Mouse (Mus musculus) retina, postnatal 7 days (tissue): Measurements from ENCODE around the gene Fxyd7.

ENCODE experiments used
- DNase-seq: peaks from one replicate; pipeline ENCODE4 v3.0.0-alpha.2; 2012; ENCODE audit warnings: low read depth, low spot score

Gene Fxyd7

GRCm38 (mm10) chr7:31050921-31051320 is 346 bp downstream of the Fxyd7 start:
- DNase-seq = no peak

- DNase-seq = no peak
These were observed 780 bp downstream of the Fxyd7 start for GRCm38 (mm10) chr7:31050487-31050886.

DNA sequence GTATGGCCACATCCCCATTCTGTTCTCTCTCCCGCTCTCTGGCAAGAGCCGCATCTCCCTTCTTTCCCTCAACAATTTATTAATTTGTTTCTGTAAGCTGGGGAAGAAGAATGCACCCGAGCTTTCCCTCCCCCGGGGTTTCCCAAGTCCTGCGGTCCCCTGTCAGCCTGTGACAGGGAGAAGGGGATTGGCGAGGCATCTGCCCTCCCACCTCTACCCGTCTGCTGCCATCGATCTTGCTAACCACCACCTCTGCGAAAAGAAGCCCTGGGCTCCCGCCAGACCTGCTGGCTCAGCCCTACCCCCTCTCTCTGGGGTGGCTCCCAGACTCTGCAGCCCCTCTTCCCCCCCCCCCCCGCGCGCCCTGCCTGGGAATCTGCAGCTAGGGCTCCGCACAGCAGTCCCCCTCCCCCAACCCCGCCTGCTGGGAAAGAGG is 1.4 kb downstream of the Fxyd7 start:
- no peak for DNase-seq

DNA sequence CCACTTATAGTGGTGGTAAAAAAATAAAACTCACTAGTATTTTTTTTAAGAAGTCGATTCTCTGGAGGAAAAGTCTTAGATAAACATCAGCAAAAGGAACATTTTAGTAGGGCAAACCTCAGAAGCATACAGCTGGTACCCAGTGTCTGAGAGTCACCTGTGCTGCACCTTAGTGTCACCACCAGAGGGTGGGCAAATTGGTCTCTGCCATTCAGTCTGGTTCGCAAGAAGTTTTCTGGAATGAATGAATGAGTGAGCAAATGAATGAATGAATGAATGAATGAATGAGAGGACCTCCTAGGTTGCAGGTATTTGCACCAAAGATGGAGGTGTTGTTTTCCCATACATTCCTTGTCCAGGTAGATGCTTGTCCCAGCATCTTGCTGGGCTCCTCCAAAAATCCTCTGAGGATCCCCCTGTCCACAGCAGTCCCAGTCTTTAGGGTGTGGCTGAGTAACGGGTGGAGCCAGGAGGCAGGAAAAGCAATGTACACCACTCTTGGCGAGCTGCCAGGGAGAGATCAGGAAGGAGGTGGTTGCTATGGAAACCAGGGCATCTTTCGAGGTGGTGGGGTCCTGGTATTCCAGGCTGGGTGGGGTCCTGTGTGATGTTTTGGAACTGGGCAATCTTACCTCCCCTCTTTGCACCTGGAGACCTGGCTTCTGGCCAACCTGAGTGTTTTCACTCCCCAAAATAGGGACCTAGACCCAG is 2.0 kb downstream of the Fxyd7 start:
- no peak for DNase-seq

DNA sequence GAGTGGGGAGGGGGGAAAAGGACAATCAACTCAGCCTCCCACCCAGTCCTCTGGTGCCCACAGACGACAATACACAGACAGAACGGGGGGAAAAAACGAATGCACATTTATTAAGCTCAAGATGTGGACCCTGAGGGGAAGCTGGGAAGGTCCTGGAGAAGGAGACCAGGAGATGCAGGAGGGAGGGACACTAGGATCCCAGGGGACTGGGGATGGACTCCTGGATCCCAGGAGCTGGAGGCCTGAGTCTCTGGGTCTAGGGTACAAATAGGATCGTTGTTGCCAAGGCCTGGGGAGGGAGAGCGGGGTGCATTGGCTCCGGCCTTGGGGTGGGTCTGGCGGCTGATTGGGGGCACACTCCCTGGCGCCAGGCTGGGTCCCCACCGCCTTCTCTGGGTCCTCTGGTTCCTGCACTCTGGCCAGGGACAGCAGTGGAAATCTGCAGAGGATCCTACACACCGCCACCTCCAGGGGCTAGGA is 8.8 kb downstream of the Fxyd7 start, which contains the start of gene Fxyd5:
TSS of gene Fxyd5 (minus strand) at position 51 of the 480 bp plus-strand sequence.
- DNase-seq = no peak

- DNase-seq = no peak
These were observed 9.5 kb downstream of the Fxyd7 start for GRCm38 (mm10) chr7:31041662-31042315.

DNA sequence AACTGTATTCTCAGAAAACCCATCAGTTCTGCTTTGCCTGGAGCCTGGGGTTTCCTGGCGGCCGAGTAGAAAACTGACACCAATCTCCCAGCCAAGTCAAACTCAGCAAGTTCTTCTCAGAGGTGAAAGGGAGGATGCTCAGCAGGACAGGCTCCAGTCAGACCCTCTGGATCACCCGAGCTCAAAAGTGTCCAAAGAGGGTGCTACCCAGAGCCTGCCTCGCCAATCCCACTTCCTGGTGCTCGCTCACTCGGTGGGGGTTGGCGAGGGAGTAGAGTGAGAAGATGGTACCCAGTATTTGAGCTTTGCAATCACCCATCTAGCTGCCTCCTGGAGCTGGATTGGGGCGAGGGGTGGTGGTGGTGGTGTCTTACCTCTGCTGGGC is 10.3 kb downstream of the Fxyd7 start:
- no peak for DNase-seq

- no peak for DNase-seq
These were observed 10.8 kb downstream of the Fxyd7 start for GRCm38 (mm10) chr7:31040281-31041022.

GRCm38 (mm10) chr7:31039011-31039410 is 12.3 kb downstream of the Fxyd7 start:
- no peak for DNase-seq

DNA sequence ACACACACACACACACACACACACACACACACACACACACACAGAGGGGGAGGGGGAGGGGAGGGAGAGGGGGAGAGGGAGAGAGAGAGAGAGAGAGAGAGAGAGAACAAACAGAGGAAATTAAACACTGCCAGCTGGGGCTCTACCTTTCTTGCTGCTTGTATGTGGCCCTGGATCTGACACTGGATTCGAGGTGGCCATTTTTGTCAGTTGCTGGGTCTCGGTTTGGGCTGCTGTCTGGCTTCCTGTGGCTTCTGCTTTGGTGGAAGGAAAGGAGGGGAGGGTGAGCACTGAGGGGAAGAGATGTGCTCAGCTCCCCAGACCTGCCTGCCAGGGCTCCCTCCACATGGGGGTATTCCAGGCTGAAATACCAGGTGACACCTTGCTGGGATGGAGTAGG is 13.6 kb downstream of the Fxyd7 start:
- no peak for DNase-seq

DNA sequence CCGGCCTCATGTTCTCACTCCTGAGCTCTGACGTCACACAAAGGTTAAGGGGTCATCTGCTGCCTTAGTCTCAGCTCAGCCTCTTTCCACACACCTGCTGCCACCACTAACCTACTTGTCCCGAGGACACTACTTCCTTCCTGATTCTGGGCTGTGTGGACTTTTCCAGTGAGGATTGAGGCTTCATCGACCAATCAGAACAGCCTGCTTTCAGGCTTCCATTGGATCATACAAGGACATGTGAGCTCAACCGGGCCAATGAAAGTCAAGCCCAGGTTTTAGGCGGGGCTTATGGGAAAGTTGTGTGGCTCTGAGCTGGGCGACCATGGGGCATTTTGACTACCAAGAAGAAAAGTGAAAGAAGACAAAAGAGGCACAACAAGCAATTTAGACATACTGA is 14.3 kb downstream of the Fxyd7 start:
- no peak for DNase-seq

DNA sequence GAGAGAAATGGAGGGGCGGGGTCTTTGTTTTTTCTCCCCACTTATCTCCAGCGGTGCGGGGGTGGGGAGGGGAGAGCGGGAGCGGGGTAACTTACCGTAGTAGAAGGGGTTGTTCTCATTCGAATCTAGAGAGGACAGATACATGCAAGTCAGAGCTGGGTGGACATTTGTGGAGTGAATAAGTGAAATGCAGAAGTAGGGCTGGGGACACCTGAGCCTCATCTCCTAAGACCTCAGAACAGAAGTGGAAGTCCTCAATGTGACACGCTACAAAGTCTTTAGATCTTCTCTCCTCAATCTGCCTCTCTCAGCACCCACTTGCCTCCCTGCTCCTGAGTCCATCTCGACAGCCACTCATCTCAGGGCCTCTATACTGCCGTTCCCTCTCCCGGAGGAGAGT is 16.0 kb downstream of the Fxyd7 start:
- no peak for DNase-seq

DNA sequence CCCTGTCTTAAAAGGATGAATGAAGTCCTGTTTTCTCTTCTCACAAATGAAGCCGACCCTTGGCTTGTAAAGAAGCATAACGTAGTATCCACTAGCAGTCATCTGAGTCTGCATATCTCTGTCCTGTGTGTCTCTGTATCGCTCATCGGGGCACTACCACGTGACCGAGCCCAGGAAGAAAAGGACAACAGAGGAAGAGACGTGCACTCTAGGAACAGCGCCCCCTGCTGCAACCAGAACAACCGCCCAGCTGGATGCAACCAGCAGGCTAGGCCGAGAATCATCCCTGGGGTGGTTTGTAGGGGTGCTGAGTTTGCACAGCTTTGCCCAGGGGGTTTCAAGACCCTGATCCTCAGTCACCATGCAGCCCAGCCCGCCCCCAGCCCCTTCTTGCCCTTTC is 16.5 kb downstream of the Fxyd7 start:
- DNase-seq = no peak

GRCm38 (mm10) chr7:31033409-31034165 is 17.7 kb downstream of the Fxyd7 start:
- DNase-seq = no peak

DNA sequence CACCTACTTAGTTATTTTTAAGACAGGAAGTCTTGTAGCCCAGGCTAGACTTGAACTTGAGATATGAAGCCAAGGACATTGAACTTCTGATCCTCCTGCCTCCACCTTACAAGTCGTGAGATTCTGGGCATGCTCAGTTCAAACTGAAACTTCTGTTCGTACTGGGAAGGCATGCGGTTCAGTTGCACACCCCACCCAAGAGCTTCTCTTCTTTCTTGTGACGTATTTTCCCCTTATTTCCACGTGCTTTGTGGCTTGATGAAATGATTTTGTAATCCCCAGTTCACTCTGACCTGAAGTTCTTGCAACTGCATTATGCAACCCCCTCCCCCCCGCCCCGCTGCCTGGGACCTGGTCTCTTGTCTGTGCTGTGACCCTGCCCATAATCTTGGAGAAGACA is 19.5 kb downstream of the Fxyd7 start:
- DNase-seq = no peak

DNA sequence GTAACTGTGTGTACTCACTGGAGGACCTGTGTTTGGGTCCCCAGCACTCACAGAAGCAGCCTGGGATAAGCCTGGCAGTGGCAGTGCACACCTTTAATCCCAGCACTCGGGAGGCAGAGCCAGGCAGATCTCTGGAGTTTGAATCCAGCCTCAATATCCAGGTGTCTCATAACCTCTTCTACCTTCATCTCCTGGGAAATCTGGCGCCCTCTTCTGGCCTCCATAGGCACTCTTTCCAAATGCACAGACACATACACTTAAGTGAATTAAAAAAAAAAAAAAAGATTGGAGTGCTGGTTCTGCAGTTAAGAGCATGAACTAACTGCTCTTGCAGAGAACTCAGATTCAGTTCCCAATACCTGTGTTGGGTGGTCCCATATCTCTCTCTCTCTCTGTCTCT is 20.6 kb downstream of the Fxyd7 start:
- no peak for DNase-seq

DNA sequence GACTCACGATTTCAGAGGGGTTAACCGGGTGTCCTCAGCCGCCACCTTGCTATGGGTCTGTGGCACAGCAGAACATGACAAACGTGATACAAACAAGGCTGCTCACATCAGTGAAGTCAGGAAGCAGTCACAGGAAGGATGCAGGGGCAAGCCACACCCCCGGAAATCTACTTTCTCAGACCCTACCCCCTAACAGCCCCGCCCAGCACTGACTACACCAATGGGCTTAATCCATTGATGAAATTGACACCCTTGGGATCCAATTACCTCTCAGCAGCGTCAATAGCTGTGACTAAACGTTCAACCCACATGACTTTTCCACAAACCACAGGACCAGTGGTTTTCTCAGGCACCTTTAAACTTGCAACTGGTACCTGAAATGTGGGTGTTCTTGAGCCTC is 22.7 kb downstream of the Fxyd7 start:
- no peak for DNase-seq

DNA sequence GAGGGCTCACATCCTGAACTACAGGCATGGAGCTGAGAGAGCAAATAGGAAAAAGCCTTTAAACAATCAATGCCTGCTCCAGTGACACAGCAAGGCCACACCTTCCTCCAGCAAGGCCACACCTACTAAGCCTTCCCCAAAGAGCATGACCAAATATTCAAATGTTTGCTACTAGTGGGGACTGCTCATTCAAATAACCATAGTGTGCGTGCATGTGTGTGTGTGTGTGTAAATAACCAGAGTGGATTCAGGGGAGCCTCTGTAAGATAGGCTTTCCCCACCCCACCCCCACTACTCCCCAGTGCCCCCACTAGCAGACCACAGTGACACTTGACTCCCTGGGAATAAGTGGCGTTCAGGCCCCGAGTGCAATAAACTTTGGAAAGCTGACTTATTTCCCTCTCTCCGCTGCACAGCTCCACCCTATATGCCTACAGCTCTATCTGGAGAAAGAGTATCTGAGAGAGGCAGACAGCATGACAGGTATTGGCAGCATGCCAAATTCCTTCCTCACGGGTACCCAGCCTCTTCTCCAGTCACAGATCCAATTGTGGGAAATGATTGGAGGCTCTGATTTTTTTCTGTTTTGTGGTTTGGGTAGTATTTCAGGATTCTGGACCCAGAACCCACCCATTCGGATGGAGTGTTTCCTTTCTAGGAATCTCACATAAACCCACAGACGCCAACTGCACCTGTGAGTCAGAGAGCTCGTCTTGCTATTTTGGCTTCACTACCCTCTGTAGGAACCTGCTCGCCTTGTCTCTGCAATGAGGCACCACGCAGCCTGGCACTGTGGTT is 34.0 kb downstream of the Fxyd7 start:
- DNase-seq = no peak

- DNase-seq = no peak
These were observed 38.3 kb downstream of the Fxyd7 start for GRCm38 (mm10) chr7:31012971-31013370.

DNA sequence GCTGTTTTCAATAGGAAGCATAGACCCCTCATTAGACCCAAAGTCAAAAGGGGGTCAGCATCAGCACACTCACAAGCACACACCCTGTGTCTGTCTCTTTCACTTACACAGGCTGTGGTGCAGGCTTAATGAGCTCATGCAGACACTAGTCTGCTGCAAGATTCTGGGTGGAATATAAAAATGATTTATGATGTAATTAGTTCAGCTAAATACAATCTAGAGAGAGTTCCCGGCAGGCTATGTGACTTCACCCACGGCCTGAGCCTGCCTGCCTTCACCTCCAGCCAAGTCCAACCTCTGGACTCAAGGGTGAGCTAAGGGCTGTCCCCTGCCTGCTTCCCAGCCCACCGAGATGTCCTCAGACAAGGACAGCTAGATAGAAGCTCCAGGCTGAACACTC is 42.4 kb downstream of the Fxyd7 start:
- DNase-seq = no peak

DNA sequence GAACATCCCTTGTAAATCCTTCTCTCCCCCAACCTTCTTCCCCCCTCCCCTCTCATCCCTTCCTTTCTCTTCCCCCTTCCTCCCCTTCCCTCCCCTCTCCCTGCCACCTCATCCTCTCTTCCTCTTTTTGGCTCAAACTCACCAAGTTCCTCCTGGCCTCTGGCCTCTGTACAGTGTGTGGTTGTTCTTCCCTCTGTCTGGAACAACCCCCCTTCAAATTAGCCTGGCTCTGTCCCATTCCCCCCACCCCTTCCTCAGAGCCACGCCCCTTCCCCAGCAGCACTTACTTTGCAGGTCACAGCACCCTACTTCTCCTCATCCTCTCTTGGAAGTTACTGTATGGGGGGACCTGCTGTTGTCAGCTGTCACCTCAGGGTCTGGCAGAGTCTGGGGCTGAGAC is 43.1 kb downstream of the Fxyd7 start:
- DNase-seq = no peak
